Mouse (Mus musculus) small intestine, adult 2 months (tissue): Measurements from ENCODE around the gene Ahnak2.
"Not testable (repeated sequence)": the region's sequence is repeated elsewhere in the genome, so short reads cannot be mapped to it uniquely, and the experiment has no call there.

ENCODE experiments used
- CTCF ChIP-seq: fragments of 200-500 bp; IDR thresholded peaks from 2 replicates; pipeline ENCODE4 v1.5.1; 2012; ENCODE audit warnings: low read depth, mild to moderate bottlenecking, control low read depth, inconsistent platforms, low read length, moderate library complexity, mixed read lengths; ENCODE audit not compliant: insufficient replicate concordance, insufficient read length; ENCODE audit errors: extremely low read depth
- POLR2A ChIP-seq: fragments of 200-500 bp; IDR thresholded peaks from 2 replicates; pipeline ENCODE4 v1.6.1; 2012; ENCODE audit warnings: low read depth, mild to moderate bottlenecking, control low read depth, inconsistent platforms, low read length, moderate library complexity

GRCm38 (mm10) chr12:112841338-112841892, 39.0 kb upstream of the Ahnak2 start:
- not testable (repeated sequence) for TF ChIP-seq CTCF, POLR2A
